Mouse (Mus musculus) lung, embryonic 16.5 days (tissue): ENCODE data around the gene Thpo. TPM values are rescaled to one million over a fixed set of nuclear protein-coding genes. Genes with fewer than 3 reads are reported as not detected.

Experiments used
- ATAC-seq: fragments of 200-750 bp; cut with Nextera tagmentation; 2 replicates; pipeline ENCODE4 v1.8.0; 2017; ENCODE audit warnings: low read depth, mild to moderate bottlenecking, moderate library complexity
- H3K27ac ChIP-seq: fragments of 300-500 bp; sonication (generic); 2 replicates; pipeline ENCODE4 v1.5.1; 2014; ENCODE audit warnings: mild to moderate bottlenecking, control low read depth, low read length
- H3K27me3 ChIP-seq: fragments of 300-500 bp; sonication (generic); 2 replicates; pipeline ENCODE4 v1.6.1; 2014; ENCODE audit warnings: low read depth, low read length, mixed read lengths; ENCODE audit not compliant: control insufficient read depth, insufficient read depth
- H3K36me3 ChIP-seq: fragments of 300-500 bp; sonication (generic); 2 replicates; pipeline ENCODE4 v1.6.1; 2014; ENCODE audit warnings: low read length; ENCODE audit not compliant: control insufficient read depth, insufficient read depth
- H3K4me1 ChIP-seq: fragments of 300-500 bp; sonication (generic); replicated peaks from 2 replicates; pipeline ENCODE4 v1.6.1; 2014; ENCODE audit warnings: low read length, mixed read lengths; ENCODE audit not compliant: control insufficient read depth, insufficient read depth
- H3K4me2 ChIP-seq: fragments of 300-500 bp; sonication (generic); 2 replicates; pipeline ENCODE4 v1.6.1; 2014; ENCODE audit warnings: low read depth, low read length, control low read depth
- H3K4me3 ChIP-seq: fragments of 300-500 bp; sonication (generic); 2 replicates; pipeline ENCODE4 v1.5.1; 2014; ENCODE audit warnings: mild to moderate bottlenecking, low read length, control low read depth
- H3K9ac ChIP-seq: fragments of 300-500 bp; sonication (generic); 2 replicates; pipeline ENCODE4 v1.6.1; 2014; ENCODE audit warnings: low read length, control low read depth
- H3K9me3 ChIP-seq: fragments of 300-500 bp; sonication (generic); 2 replicates; pipeline ENCODE4 v1.6.1; 2016; ENCODE audit warnings: low read length; ENCODE audit not compliant: control insufficient read depth
- WGBS: fragments of 180-500 bp; shearing (Covaris S2); extraction: QIAGEN DNeasy Blood & Tissue Kit; methylation state at CpG from one replicate; pipeline ENCODE4 v1.1.7; 2014; 5-methylcytosine and 5-hydroxymethylcytosine counted together
- polyA plus RNA-seq: library from polyadenylated mRNA; unstranded; fragments of >200 nt; fragmentation: Nextera tagmentation; extraction: Ambion mirVana; gene quantifications from 2 replicates; pipeline ENCODE4 v1.2.1, GENCODE M21; 2015

Gene Thpo
- polyA plus RNA-seq, 1 experiment from 2014 or later, result 0.99 TPM

GRCm38 (mm10) chr16:20702522-20702893 lies 31.8 kb downstream of the Thpo start:
- H3K36me3 ChIP-seq, result no peaks in the 10 kb centered on the region
- no peak overlapping the region for H3K4me3 ChIP-seq
- no peaks in the 10 kb centered on the region for H3K27me3 ChIP-seq
- H3K9ac ChIP-seq, result peak overlapping the region; percentile 2; the same call in 1 of the 2 replicates
- H3K4me2 ChIP-seq, result no peak overlapping the region
- H3K9me3 ChIP-seq, result no peaks in the 10 kb centered on the region
- H3K4me1 ChIP-seq, result peaks cover 11% of the 10 kb centered on the region
- H3K27ac ChIP-seq, result no peak overlapping the region
- WGBS, result 10% methylated on average over 8 of the region's 8 CpGs
- peak; percentile 77 for ATAC-seq

- Histone ChIP-seq H3K36me3 (no peaks in the 10 kb centered on the region), H3K27ac (no peak overlapping the region), H3K4me2 (no peak overlapping the region), H3K9ac (peak overlapping the region; percentile 2; the same call in 1 of the 2 replicates), H3K4me1 (peaks cover 11% of the 10 kb centered on the region), H3K4me3 (no peak overlapping the region), H3K9me3 (no peaks in the 10 kb centered on the region), H3K27me3 (no peaks in the 10 kb centered on the region)
- WGBS, result 29% methylated on average over 12 of the region's 12 CpGs
- peak; percentile 12; the same call in 1 of the 2 replicates for ATAC-seq
These were observed 32.4 kb downstream of the Thpo start for GRCm38 (mm10) chr16:20701729-20702521.

GRCm38 (mm10) chr16:20701316-20701715 lies 33.0 kb downstream of the Thpo start:
- H3K27me3 ChIP-seq, result no peaks in the 10 kb centered on the region
- H3K4me1 ChIP-seq, result peaks cover 12% of the 10 kb centered on the region
- no peaks in the 10 kb centered on the region for H3K9me3 ChIP-seq
- H3K4me2 ChIP-seq, result no peak overlapping the region
- 59% methylated on average over 7 of the region's 7 CpGs for WGBS
- H3K4me3 ChIP-seq, result no peak overlapping the region
- ATAC-seq, result no peak
- H3K9ac ChIP-seq, result no peak overlapping the region
- H3K27ac ChIP-seq, result no peak overlapping the region
- no peaks in the 10 kb centered on the region for H3K36me3 ChIP-seq

- no peaks in the 10 kb centered on the region for H3K9me3 ChIP-seq
- no peak overlapping the region for H3K4me2 ChIP-seq
- no peaks in the 10 kb centered on the region for H3K36me3 ChIP-seq
- no peaks in the 10 kb centered on the region; the same call in 1 of the 2 replicates for H3K27me3 ChIP-seq
- peaks cover 25% of the 10 kb centered on the region for H3K4me1 ChIP-seq
- WGBS, result 40% methylated on average over 5 of the region's 5 CpGs
- no peak overlapping the region for H3K9ac ChIP-seq
- H3K27ac ChIP-seq, result no peak overlapping the region
- H3K4me3 ChIP-seq, result no peak overlapping the region
- ATAC-seq, result no peak
These were observed 34.3 kb downstream of the Thpo start for GRCm38 (mm10) chr16:20700036-20700435.

GRCm38 (mm10) chr16:20699266-20699665 lies 35.0 kb downstream of the Thpo start:
- Histone ChIP-seq H3K4me3 (no peak overlapping the region), H3K9ac (no peak overlapping the region), H3K27ac (no peak overlapping the region), H3K9me3 (no peaks in the 10 kb centered on the region), H3K27me3 (no peaks in the 10 kb centered on the region; the same call in 1 of the 2 replicates), H3K36me3 (no peaks in the 10 kb centered on the region), H3K4me1 (peaks cover 27% of the 10 kb centered on the region), H3K4me2 (no peak overlapping the region)
- no peak for ATAC-seq
- WGBS, result 72% methylated on average over 5 of the region's 5 CpGs

GRCm38 (mm10) chr16:20695622-20696323 lies 38.5 kb downstream of the Thpo start:
- Histone ChIP-seq H3K36me3 (peaks cover 11% of the 10 kb centered on the region), H3K4me1 (peaks cover 25% of the 10 kb centered on the region), H3K27me3 (no peaks in the 10 kb centered on the region; the same call in 1 of the 2 replicates), H3K9ac (peak overlapping the region; percentile 60), H3K27ac (0 out of 2 replicates have a peak overlapping the region, but pooled peaks have one; percentile 20), H3K9me3 (no peaks in the 10 kb centered on the region), H3K4me2 (peak overlapping the region; percentile 63), H3K4me3 (peak overlapping the region; percentile 41)
- 2% methylated on average over 46 of the region's 46 CpGs for WGBS
- ATAC-seq, result peak; percentile 39

GRCm38 (mm10) chr16:20694781-20695180 lies 39.5 kb downstream of the Thpo start:
- 0 out of 2 replicates have a peak overlapping the region, but pooled peaks have one; percentile 16 for H3K27ac ChIP-seq
- no peaks in the 10 kb centered on the region; the same call in 1 of the 2 replicates for H3K27me3 ChIP-seq
- H3K9me3 ChIP-seq, result no peaks in the 10 kb centered on the region
- H3K4me3 ChIP-seq, result no peak overlapping the region
- no peak for ATAC-seq
- H3K4me2 ChIP-seq, result no peak overlapping the region
- peaks cover 25% of the 10 kb centered on the region for H3K4me1 ChIP-seq
- H3K36me3 ChIP-seq, result peaks cover 21% of the 10 kb centered on the region
- WGBS, result 59% methylated on average over 8 of the region's 8 CpGs
- H3K9ac ChIP-seq, result no peak overlapping the region

- ATAC-seq, result peak; percentile 96
- Histone ChIP-seq H3K27ac (peak within 1 kb of the TSS; percentile 71), H3K9me3 (no peaks in the 10 kb centered on the region), H3K27me3 (no peaks in the 10 kb centered on the region; the same call in 1 of the 2 replicates), H3K4me1 (peaks cover 25% of the 10 kb centered on the region), H3K4me2 (peak within 1 kb of the TSS; percentile 77), H3K9ac (peak within 1 kb of the TSS; percentile 73), H3K4me3 (peak within 1 kb of the TSS; percentile 61), H3K36me3 (peaks cover 36% of the 10 kb centered on the region)
- under 1% methylated on average over 36 of the region's 37 CpGs for WGBS
These were observed 41.1 kb downstream of the Thpo start, which contains the start of gene Fam131a for GRCm38 (mm10) chr16:20693111-20693701. Fam131a (plus strand) TSS chr16:20693241.
